Mouse (Mus musculus) ES-E14 (cell line): ENCODE results near the gene Bad. TPM values are rescaled to one million over a fixed set of nuclear protein-coding genes. Genes with fewer than 3 reads are reported as not detected.

Experiments used
- DNase-seq: peaks from one replicate; pipeline ENCODE4 v3.0.0-alpha.2; 2013; ENCODE audit warnings: low read depth, low spot score
- H3K27ac ChIP-seq: 2 replicates; pipeline ENCODE4 v1.5.1; 2012; ENCODE audit warnings: low read depth, mild to moderate bottlenecking, low read length, moderate library complexity, mixed read lengths; ENCODE audit not compliant: poor library complexity, insufficient read depth, severe bottlenecking
- H3K36me3 ChIP-seq: 2 replicates; pipeline ENCODE4 v1.6.1; 2012; ENCODE audit warnings: mild to moderate bottlenecking, low read length, moderate library complexity, mixed read lengths; ENCODE audit not compliant: control insufficient read depth, poor library complexity, insufficient read depth, severe bottlenecking
- H3K4me1 ChIP-seq, 2 experiments: fragments of 150-350 bp in 1 of 2; sonication (generic) in 1 of 2; 2 replicates each; pipeline ENCODE4 v1.6.1; 2012; ENCODE audit warnings: low read length in 2 of 2, mild to moderate bottlenecking in 1 of 2, mixed read lengths in 1 of 2; ENCODE audit not compliant: control insufficient read depth in 2 of 2, insufficient read depth in 2 of 2, poor library complexity in 1 of 2
- H3K4me3 ChIP-seq, 2 experiments: fragments of 150-350 bp in 1 of 2; sonication (generic) in 1 of 2; 2 replicates each; pipeline ENCODE4 v1.5.1; 2012; ENCODE audit warnings: low read length in 2 of 2, low read depth in 1 of 2, mild to moderate bottlenecking in 1 of 2, mixed read lengths in 1 of 2; ENCODE audit not compliant: insufficient read depth in 1 of 2, poor library complexity in 1 of 2, severe bottlenecking in 1 of 2
- H3K9ac ChIP-seq: 2 replicates; pipeline ENCODE4 v1.6.1; 2012; ENCODE audit warnings: low read depth, mild to moderate bottlenecking, low read length, mixed read lengths; ENCODE audit not compliant: poor library complexity, insufficient read depth, severe bottlenecking
- H3K9me3 ChIP-seq: fragments of 150-350 bp; sonication (generic); 2 replicates; pipeline ENCODE4 v1.6.1; 2012; ENCODE audit warnings: low read depth, mild to moderate bottlenecking, low read length; ENCODE audit not compliant: control insufficient read depth, insufficient read depth
- CHD2 ChIP-seq: IDR thresholded peaks from 2 replicates; pipeline ENCODE4 v1.6.1; 2014; ENCODE audit warnings: mild to moderate bottlenecking, low read depth, low read length, inconsistent platforms
- HCFC1 ChIP-seq: IDR thresholded peaks from 2 replicates; pipeline ENCODE4 v1.6.1; 2012; ENCODE audit warnings: low read length, inconsistent platforms, borderline replicate concordance; ENCODE audit not compliant: insufficient read depth
- MAFK ChIP-seq: IDR thresholded peaks from 2 replicates; pipeline ENCODE4 v1.6.1; 2014; ENCODE audit warnings: mild to moderate bottlenecking, low read depth, low read length, inconsistent platforms; ENCODE audit not compliant: insufficient read depth
- ZC3H11A ChIP-seq: IDR thresholded peaks from 2 replicates; pipeline ENCODE4 v1.6.1; 2012; ENCODE audit warnings: low read depth, mild to moderate bottlenecking, inconsistent platforms, low read length, borderline replicate concordance
- ZNF384 ChIP-seq: IDR thresholded peaks from 2 replicates; pipeline ENCODE4 v1.6.1; 2012; ENCODE audit warnings: low read depth, low read length, inconsistent platforms
- in situ Hi-C, 2 experiments: fragments of 600-800 bp; cut with MboI; formaldehyde crosslinking; loops; one replicate each; pipeline ENCODE4 v1.15.1; 2025; ENCODE audit warnings: low sequenced_read_pairs in 2 of 2, inconsistent platforms in 1 of 2; ENCODE audit not compliant: unreplicated experiment in 2 of 2
- total RNA-seq: library from RNA; depleted of rRNA; stranded (reverse); fragments of 300-350 nt; gene quantifications from 2 replicates; pipeline ENCODE4 v1.2.3, GENCODE M21; 2012

Bad gene
- total RNA-seq, 1 experiment, result 22.9 TPM

DNA sequence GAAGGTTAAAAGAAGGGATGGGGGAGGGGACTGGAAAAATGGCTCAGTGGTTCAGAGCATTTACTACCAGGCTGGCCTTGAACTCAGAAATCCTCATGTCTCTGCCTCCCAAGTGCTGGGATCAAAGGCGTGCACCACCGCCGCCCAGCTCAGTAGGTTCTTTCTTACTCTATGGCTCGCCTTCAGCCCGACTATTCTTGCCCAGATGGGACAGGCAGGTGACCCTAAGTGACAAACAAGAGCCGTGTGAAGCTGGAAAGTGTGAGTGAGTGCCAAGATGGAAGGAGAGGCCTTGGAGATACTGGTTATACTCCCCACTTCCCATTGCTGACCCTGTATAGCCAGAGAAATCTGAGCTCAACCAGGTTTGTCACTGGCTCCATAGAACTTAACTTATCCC lies 2.0 kb downstream of the Bad start:
- Histone ChIP-seq H3K4me3 (no peak overlapping the region), H3K36me3 (no peaks in the 10 kb centered on the region), H3K9me3 (no peaks in the 10 kb centered on the region), H3K27ac (no peak overlapping the region), H3K9ac (no peak overlapping the region; the same call in 1 of the 2 replicates), H3K4me1 (peaks cover 0 to 16% of the 10 kb centered on the region in 2 experiments; a peak in 3 of 4 replicates)
- no peak for TF ChIP-seq MAFK
- TF ChIP-seq ZNF384, result no peak
- TF ChIP-seq CHD2, result no peak
- no peak for TF ChIP-seq ZC3H11A
- DNase-seq, result no peak
- in situ Hi-C loops, result no loop called here

DNA sequence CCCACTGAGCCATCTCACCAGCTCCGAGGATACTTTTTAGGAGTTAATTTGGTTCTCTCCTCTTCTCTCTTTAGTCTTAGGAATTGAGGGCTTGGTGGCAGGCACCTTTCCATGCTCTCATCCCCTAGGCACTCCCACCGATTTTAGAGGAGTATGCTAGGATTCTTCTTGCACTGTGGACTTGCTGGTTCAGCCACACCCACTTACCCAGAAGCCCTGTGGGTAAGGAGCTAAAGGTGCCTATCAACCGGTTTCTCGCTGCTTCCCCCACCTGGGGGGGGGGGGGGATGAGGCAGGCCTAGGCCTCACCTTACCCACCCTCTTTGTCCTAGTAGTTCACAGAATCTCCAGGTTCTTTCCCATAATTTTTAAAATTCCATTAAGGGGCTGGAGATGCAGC lies 6.1 kb downstream of the Bad start:
- DNase-seq, result no peak
- in situ Hi-C loops, result no loop called here
- Histone ChIP-seq H3K4me1 (peaks cover 0 to 18% of the 10 kb centered on the region in 2 experiments; a peak in 3 of 4 replicates), H3K9ac (peak overlapping the region; percentile 48; the same call in 1 of the 2 replicates), H3K27ac (peak overlapping the region; percentile 57; the same call in 1 of the 2 replicates), H3K4me3 (no peak overlapping the region), H3K9me3 (no peaks in the 10 kb centered on the region), H3K36me3 (no peaks in the 10 kb centered on the region; the same call in 1 of the 2 replicates)
- no peak for TF ChIP-seq ZNF384

DNA sequence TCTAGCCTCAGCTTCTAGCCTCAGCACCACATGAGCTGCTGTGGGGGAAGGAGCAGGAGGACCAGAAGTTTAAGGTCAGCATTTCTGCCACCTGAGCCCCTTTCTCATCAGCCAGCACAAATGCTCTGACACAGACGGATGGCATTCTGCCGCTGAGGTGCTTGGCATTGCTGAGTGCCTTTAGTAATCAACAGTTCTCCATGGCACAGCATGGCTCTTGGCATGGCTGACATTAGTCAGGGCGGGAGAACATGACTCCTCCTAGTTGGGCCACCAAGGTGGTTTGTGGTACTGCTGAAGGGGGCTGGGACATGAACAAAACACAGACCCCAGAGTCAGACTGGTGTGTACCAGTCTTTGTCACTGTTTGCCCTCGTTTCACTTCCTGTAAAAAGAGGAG lies 6.5 kb downstream of the Bad start:
- in situ Hi-C loops, result no loop called here
- Histone ChIP-seq H3K9me3 (no peaks in the 10 kb centered on the region), H3K27ac (peak overlapping the region; percentile 57), H3K9ac (peak overlapping the region; percentile 48; the same call in 1 of the 2 replicates), H3K4me3 (no peak overlapping the region), H3K4me1 (peaks cover 0 to 20% of the 10 kb centered on the region in 2 experiments; a peak in 3 of 4 replicates), H3K36me3 (no peaks in the 10 kb centered on the region; the same call in 1 of the 2 replicates)
- DNase-seq, result no peak
- TF ChIP-seq MAFK (no peak), CHD2 (no peak), ZNF384 (no peak), ZC3H11A (no peak), HCFC1 (no peak)

DNA sequence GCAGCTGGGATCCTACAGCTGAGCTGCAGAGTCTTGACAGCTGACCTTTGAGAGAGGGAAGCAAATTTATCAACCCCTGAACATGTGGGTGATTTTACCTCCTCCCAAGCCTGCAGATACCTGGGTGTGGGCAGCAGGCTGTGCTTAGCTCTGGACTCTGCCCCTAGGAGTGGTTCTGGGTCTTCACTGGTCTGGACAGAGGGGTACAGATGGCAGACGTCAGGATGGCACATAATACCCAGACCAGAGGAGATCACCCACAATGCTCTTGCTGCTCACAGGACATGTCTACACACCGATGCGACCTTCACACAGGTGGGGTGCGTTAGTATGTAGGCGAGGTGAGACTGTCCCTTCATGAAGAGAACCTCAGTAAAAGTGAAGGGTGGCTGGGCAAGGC lies 7.9 kb downstream of the Bad start:
- H3K9me3 ChIP-seq, result no peaks in the 10 kb centered on the region
- H3K36me3 ChIP-seq, result peaks cover 6% of the 10 kb centered on the region
- H3K9ac ChIP-seq, result 0 out of 2 replicates have a peak overlapping the region, but pooled peaks have one; percentile 0
- peaks cover 0 to 20% of the 10 kb centered on the region in 2 experiments; a peak in 3 of 4 replicates for H3K4me1 ChIP-seq
- in situ Hi-C loops, result no loop called here
- H3K4me3 ChIP-seq, result no peak overlapping the region
- no peak for DNase-seq
- no peak overlapping the region for H3K27ac ChIP-seq
- no peak for TF ChIP-seq CHD2

DNA sequence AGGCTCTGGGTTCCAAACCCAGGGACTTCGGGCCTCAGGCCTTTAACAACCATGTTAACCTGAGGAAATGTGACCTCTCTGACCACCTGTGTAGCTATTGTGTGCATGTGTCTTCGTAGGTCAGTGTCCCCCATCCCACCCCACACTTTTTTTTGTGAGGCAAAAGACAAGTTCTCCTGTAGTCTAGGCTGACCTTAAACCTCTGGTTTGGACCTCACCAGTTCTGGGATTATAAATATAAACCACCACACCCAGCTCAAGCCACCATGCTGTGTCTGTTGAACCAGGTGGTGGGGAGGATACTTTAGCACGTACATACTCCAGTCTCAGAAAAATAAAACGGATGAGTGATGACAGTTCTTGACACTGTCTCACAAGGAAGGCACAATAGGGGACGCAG lies 8.3 kb downstream of the Bad start:
- Histone ChIP-seq H3K4me1 (peaks cover 0 to 21% of the 10 kb centered on the region in 2 experiments; a peak in 3 of 4 replicates), H3K36me3 (peaks cover 10% of the 10 kb centered on the region), H3K9ac (peak overlapping the region; percentile 81; the same call in 1 of the 2 replicates), H3K27ac (no peak overlapping the region), H3K4me3 (peak overlapping the region; percentile 80), H3K9me3 (no peaks in the 10 kb centered on the region)
- no peak for DNase-seq
- in situ Hi-C loops, result no loop called here
- TF ChIP-seq MAFK (no peak), ZNF384 (no peak), HCFC1 (no peak), CHD2 (no peak), ZC3H11A (no peak)
